Mouse (Mus musculus): ENCODE data around the gene Ppfibp2. TPM values are rescaled to one million over a fixed set of nuclear protein-coding genes. Genes with fewer than 3 reads are reported as not detected.

Ppfibp2 gene
- polyA plus RNA-seq, 1 experiment from 2014 or later: 13.9 TPM

DNA sequence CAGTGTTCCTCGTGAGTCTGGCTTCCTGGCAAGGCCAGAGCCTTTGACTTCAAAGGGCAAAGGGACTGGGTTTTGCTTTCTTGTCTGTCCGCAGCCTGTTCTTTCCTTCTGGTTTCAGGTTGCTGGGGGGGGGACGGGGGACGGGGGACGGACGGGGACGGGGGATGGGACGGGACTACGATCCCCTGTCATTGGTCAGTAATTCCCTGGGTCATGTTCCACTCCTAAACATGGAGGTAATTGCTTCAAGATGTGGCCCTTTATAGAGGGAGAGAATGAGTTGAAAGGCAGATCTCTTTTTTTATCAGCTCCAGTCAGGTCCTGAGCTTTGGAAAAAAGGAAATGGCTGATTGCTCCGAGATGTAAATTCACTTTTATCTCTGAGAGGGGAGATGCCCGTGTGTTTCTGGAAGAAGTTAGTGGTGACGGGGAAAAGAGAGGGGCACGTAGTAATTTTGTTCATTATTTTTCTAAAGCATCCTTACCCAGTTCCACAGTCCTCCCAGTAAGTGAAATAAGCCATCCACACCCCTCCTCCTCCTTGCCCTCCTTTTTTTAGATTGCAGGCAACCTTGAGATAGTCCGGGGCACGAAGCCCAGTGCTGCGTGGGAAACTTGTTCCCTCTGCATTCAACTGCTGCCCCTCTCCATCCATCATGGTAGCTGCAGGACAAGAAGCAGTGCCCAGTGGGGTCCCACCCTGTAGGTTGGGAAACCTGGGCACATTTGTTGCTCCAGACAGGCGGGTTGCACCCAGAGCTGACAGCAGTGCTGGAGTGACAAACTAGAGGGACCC lies 95.6 kb downstream of the Ppfibp2 start:
- H3K36me3 ChIP-seq (ENCODE audit: control insufficient read depth, insufficient read depth, low read length): no peaks in the 10 kb centered on the region
- H3K4me1 ChIP-seq (ENCODE audit: control insufficient read depth, insufficient read depth, low read length): peaks cover 11% of the 10 kb centered on the region; the same call in 1 of the 2 replicates
- H3K9me3 ChIP-seq (ENCODE audit: control insufficient read depth, low read depth, low read length): no peaks in the 10 kb centered on the region
- H3K4me2 ChIP-seq (replicated peaks; ENCODE audit: low read depth, low read length): no peak overlapping the region
- no peak overlapping the region; the same call in 1 of the 2 replicates for H3K27ac ChIP-seq (ENCODE audit: low read length)
- H3K9ac ChIP-seq (replicated peaks; ENCODE audit: low read depth, low read length): no peak overlapping the region
- whole genome bisulfite sequencing: 23% methylated on average over 17 of the region's 17 CpGs
- no peaks in the 10 kb centered on the region for H3K27me3 ChIP-seq (ENCODE audit: control insufficient read depth, insufficient read depth, low read length)
- no peak for ATAC-seq (ENCODE audit: insufficient number of reproducible peaks, insufficient read depth, low FRiP score, low read depth)
- H3K4me3 ChIP-seq (ENCODE audit: low read depth, low read length): no peak overlapping the region

GRCm38 (mm10) chr7:107691493-107691892 lies 96.5 kb downstream of the Ppfibp2 start:
- Histone ChIP-seq H3K27me3 (ENCODE audit: control insufficient read depth, insufficient read depth, low read length) (no peaks in the 10 kb centered on the region), H3K36me3 (ENCODE audit: control insufficient read depth, insufficient read depth, low read length) (no peaks in the 10 kb centered on the region), H3K4me2 (replicated peaks; ENCODE audit: low read depth, low read length) (0 out of 2 replicates have a peak overlapping the region, but pooled peaks have one; percentile 3), H3K4me1 (ENCODE audit: control insufficient read depth, insufficient read depth, low read length) (peaks cover 11% of the 10 kb centered on the region; the same call in 1 of the 2 replicates), H3K9ac (replicated peaks; ENCODE audit: low read depth, low read length) (no peak overlapping the region), H3K27ac (ENCODE audit: low read length) (peak overlapping the region; percentile 39; the same call in 1 of the 2 replicates), H3K4me3 (ENCODE audit: low read depth, low read length) (no peak overlapping the region), H3K9me3 (ENCODE audit: control insufficient read depth, low read depth, low read length) (no peaks in the 10 kb centered on the region)
- 21% methylated on average over 6 of the region's 6 CpGs for WGBS
- ATAC-seq (ENCODE audit: insufficient number of reproducible peaks, insufficient read depth, low FRiP score, low read depth): peak; percentile 40; the same call in 1 of the 2 replicates

DNA sequence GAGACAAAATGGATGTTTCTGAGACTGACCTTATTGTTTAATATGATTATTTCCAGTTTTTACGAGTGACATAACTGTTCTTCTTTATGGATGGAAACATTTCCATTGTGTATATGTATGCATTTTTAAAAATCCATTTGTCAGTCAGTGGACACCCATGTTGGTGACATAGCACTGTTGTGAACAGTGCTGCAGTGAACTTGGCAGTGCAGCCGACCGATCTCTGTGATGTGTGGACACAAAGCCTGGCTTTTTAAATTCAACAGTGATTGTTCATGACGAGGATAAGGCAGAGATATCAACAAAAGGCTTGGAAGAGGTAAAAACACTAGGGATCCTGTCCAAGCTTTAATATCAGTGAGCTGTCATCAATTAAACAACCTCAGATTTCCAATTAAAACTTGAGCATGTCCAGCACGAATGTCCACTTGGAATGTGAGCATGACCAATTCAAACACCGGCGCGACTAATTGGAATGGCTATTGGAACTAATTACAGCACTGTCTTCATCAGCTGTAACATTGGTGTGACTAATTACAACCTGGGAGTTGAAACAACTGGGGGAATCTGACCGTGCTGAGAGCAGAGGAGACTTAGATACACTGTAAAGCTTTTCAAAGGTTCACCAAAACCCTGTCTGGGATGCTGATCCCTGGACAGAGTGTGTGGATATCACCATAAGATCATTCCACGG lies 99.4 kb downstream of the Ppfibp2 start:
- no peaks in the 10 kb centered on the region for H3K36me3 ChIP-seq (ENCODE audit: control insufficient read depth, insufficient read depth, low read length)
- no peak overlapping the region for H3K4me2 ChIP-seq (replicated peaks; ENCODE audit: low read depth, low read length)
- WGBS: 67% methylated on average over 10 of the region's 10 CpGs
- H3K27me3 ChIP-seq (ENCODE audit: control insufficient read depth, insufficient read depth, low read length): no peaks in the 10 kb centered on the region
- no peak overlapping the region for H3K4me3 ChIP-seq (ENCODE audit: low read depth, low read length)
- no peak overlapping the region for H3K9ac ChIP-seq (replicated peaks; ENCODE audit: low read depth, low read length)
- H3K9me3 ChIP-seq (ENCODE audit: control insufficient read depth, low read depth, low read length): no peaks in the 10 kb centered on the region
- peaks cover 11% of the 10 kb centered on the region; the same call in 1 of the 2 replicates for H3K4me1 ChIP-seq (ENCODE audit: control insufficient read depth, insufficient read depth, low read length)
- H3K27ac ChIP-seq (ENCODE audit: low read length): peak overlapping the region; percentile 4; the same call in 1 of the 2 replicates
- no peak for ATAC-seq (ENCODE audit: insufficient number of reproducible peaks, insufficient read depth, low FRiP score, low read depth)

DNA sequence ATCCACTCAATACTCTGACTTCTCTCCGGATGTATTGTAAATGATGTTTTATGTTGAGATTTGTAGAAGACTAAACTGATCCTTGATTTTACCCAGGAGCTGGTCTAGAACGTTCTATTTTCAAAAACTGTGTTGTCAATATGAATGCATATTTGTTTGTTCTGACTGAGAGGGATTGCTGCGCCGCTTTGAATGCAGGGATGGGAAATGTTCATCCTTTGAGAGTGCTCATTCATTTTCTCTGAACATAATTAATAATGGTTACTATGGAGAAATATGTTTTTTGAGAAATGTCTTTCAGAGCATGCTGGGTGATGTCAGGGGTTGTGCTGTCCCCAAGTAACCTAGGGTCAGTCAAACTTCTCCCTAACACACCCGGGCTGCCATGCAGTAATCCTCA lies 102.1 kb downstream of the Ppfibp2 start:
- WGBS: 87% methylated on average over 5 of the region's 5 CpGs
- no peak for ATAC-seq (ENCODE audit: insufficient number of reproducible peaks, insufficient read depth, low FRiP score, low read depth)
- H3K9ac ChIP-seq (replicated peaks; ENCODE audit: low read depth, low read length): no peak overlapping the region

DNA sequence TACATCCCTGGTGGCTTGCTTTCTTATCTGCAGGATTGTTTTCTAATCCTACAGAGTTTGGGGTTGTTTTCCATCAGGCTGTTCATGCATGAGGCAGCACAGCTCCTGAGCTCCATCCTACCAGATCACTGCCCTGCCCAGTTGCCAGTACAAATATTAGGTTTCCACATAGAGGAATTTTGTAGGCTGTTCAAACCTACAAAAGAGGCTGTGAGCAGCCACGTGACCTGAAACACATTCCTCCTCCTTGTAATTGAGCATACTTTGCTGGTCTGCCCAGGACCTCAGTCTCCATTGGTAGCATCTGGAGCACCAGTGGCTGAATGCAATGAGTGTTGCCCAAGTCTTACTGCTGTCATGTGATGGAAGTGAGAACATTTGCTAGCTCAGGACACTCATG lies 104.9 kb downstream of the Ppfibp2 start:
- no peaks in the 10 kb centered on the region for H3K27me3 ChIP-seq (ENCODE audit: control insufficient read depth, insufficient read depth, low read length)
- H3K9ac ChIP-seq (replicated peaks; ENCODE audit: low read depth, low read length): no peak overlapping the region
- H3K36me3 ChIP-seq (ENCODE audit: control insufficient read depth, insufficient read depth, low read length): no peaks in the 10 kb centered on the region
- H3K27ac ChIP-seq (ENCODE audit: low read length): no peak overlapping the region
- no peaks in the 10 kb centered on the region for H3K9me3 ChIP-seq (ENCODE audit: control insufficient read depth, low read depth, low read length)
- peak; percentile 39; the same call in 1 of the 2 replicates for ATAC-seq (ENCODE audit: insufficient number of reproducible peaks, insufficient read depth, low FRiP score, low read depth)
- no peak overlapping the region for H3K4me3 ChIP-seq (ENCODE audit: low read depth, low read length)
- peaks cover 3% of the 10 kb centered on the region; the same call in 1 of the 2 replicates for H3K4me1 ChIP-seq (ENCODE audit: control insufficient read depth, insufficient read depth, low read length)
- H3K4me2 ChIP-seq (replicated peaks; ENCODE audit: low read depth, low read length): no peak overlapping the region
- WGBS: 76% methylated on average over 1 of the region's 1 CpGs

More for the DNA sequence above, 102.1 kb downstream of the Ppfibp2 start:
- H3K4me2 ChIP-seq (replicated peaks; ENCODE audit: low read depth, low read length): no peak overlapping the region
- no peak overlapping the region for H3K27ac ChIP-seq (ENCODE audit: low read length)
- H3K4me3 ChIP-seq (ENCODE audit: low read depth, low read length): no peak overlapping the region
- no peaks in the 10 kb centered on the region for H3K4me1 ChIP-seq (ENCODE audit: control insufficient read depth, insufficient read depth, low read length)
- H3K36me3 ChIP-seq (ENCODE audit: control insufficient read depth, insufficient read depth, low read length): no peaks in the 10 kb centered on the region
- H3K9me3 ChIP-seq (ENCODE audit: control insufficient read depth, low read depth, low read length): no peaks in the 10 kb centered on the region
- no peaks in the 10 kb centered on the region for H3K27me3 ChIP-seq (ENCODE audit: control insufficient read depth, insufficient read depth, low read length)

DNA sequence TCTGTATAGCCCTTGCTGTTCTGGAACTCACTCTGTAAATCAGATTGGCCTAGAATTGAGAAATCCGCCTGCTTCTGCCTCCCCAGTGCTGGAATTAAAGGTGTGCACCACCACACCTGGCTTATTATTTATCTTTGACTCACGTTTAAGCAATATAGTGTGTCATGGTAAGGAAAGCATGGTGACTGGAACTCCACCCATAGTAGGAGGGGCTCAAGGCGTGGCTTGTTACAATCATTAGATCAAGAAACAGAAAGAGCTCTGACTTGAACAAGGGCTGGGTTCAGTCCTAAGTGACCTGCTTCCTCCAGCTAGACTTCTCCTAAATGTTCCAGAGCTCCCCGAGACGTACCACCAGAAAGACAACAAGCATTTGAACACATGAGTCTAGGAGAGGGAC lies 105.6 kb downstream of the Ppfibp2 start:
- Histone ChIP-seq H3K9me3 (ENCODE audit: control insufficient read depth, low read depth, low read length) (no peaks in the 10 kb centered on the region), H3K4me1 (ENCODE audit: control insufficient read depth, insufficient read depth, low read length) (peaks cover 3% of the 10 kb centered on the region; the same call in 1 of the 2 replicates), H3K4me3 (ENCODE audit: low read depth, low read length) (no peak overlapping the region), H3K27ac (ENCODE audit: low read length) (no peak overlapping the region), H3K9ac (replicated peaks; ENCODE audit: low read depth, low read length) (no peak overlapping the region), H3K4me2 (replicated peaks; ENCODE audit: low read depth, low read length) (no peak overlapping the region), H3K36me3 (ENCODE audit: control insufficient read depth, insufficient read depth, low read length) (no peaks in the 10 kb centered on the region), H3K27me3 (ENCODE audit: control insufficient read depth, insufficient read depth, low read length) (no peaks in the 10 kb centered on the region)
- 76% methylated on average over 5 of the region's 5 CpGs for WGBS
- no peak for ATAC-seq (ENCODE audit: insufficient number of reproducible peaks, insufficient read depth, low FRiP score, low read depth)

DNA sequence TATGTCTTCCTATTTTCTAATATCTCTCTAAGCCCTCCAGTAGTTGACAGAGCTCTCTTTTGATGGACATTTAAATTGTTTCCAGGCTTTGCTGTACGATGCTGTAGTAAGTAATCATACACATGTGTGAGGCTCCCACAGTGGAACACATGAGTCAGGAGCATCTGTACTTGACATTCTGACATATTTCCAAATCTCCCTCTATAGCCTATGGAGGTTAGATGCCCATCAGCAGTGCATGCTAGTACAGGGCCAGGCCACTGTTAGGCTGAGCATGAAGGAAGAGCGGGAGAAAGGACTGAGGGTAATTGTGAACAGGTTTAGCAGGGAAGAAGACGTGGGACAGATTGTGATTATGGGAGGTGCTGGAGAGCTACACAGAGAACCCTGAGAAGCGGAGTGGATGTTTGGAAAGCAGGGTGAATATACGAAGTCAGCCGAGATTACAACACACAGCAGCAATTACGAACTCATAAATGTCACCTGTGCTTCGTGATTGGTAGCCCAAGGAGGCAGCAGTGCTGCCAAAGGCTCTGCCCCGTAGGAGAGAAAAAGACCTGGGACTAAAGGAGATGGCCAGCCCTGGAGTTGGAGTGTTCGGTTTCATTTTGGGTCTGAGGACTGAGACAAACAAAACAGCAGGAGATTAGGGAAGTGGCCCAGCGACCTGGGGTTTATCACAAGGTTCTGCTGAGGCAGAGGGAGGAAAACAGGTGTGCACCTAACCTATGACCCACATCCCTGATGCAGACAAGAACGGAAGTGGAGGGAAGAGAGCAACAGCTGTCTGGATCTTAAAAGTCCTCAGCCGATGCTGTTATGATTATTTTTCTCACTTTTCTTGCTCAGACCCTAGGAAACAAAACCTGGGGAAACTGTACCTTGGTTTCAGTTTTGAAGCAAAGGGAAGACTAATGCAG lies 107.7 kb downstream of the Ppfibp2 start:
- no peaks in the 10 kb centered on the region for H3K9me3 ChIP-seq (ENCODE audit: control insufficient read depth, low read depth, low read length)
- no peaks in the 10 kb centered on the region for H3K27me3 ChIP-seq (ENCODE audit: control insufficient read depth, insufficient read depth, low read length)
- H3K4me3 ChIP-seq (ENCODE audit: low read depth, low read length): no peak overlapping the region
- H3K4me2 ChIP-seq (replicated peaks; ENCODE audit: low read depth, low read length): no peak overlapping the region
- no peak overlapping the region for H3K9ac ChIP-seq (replicated peaks; ENCODE audit: low read depth, low read length)
- peaks cover 3% of the 10 kb centered on the region; the same call in 1 of the 2 replicates for H3K4me1 ChIP-seq (ENCODE audit: control insufficient read depth, insufficient read depth, low read length)
- no peak for ATAC-seq (ENCODE audit: insufficient number of reproducible peaks, insufficient read depth, low FRiP score, low read depth)
- 43% methylated on average over 13 of the region's 13 CpGs for WGBS
- 0 out of 2 replicates have a peak overlapping the region, but pooled peaks have one; percentile 6 for H3K27ac ChIP-seq (ENCODE audit: low read length)
- H3K36me3 ChIP-seq (ENCODE audit: control insufficient read depth, insufficient read depth, low read length): no peaks in the 10 kb centered on the region

DNA sequence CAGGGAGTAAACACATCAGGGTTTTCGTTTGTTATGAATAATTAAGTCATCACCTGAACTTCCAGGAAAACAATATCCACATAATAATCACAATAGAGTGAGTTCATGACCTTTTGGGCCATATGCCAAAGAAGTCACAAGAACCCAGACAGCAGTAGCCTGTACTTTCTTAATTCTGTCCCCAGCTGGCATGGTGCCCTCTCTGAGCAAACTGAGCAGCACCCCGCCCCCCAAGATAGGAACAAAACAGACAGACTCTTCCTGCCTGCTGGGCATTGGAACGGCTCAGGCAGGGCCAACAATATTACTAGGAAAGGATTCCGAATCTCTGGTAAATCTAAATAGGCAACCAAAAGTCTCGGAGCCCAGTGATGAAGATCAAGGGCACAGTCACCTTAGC lies 110.9 kb downstream of the Ppfibp2 start:
- H3K27ac ChIP-seq (ENCODE audit: low read length): no peak overlapping the region
- no peak for ATAC-seq (ENCODE audit: insufficient number of reproducible peaks, insufficient read depth, low FRiP score, low read depth)

More for the DNA sequence above, 110.9 kb downstream of the Ppfibp2 start:
- Histone ChIP-seq H3K4me3 (ENCODE audit: low read depth, low read length) (no peak overlapping the region), H3K9ac (replicated peaks; ENCODE audit: low read depth, low read length) (no peak overlapping the region), H3K36me3 (ENCODE audit: control insufficient read depth, insufficient read depth, low read length) (no peaks in the 10 kb centered on the region), H3K4me2 (replicated peaks; ENCODE audit: low read depth, low read length) (no peak overlapping the region), H3K9me3 (ENCODE audit: control insufficient read depth, low read depth, low read length) (no peaks in the 10 kb centered on the region), H3K27me3 (ENCODE audit: control insufficient read depth, insufficient read depth, low read length) (no peaks in the 10 kb centered on the region), H3K4me1 (ENCODE audit: control insufficient read depth, insufficient read depth, low read length) (peaks cover 15% of the 10 kb centered on the region)
- WGBS: 77% methylated on average over 5 of the region's 5 CpGs

Measured in stomach, embryonic 14.5 days (tissue).